Mouse (Mus musculus) kidney, adult 2 months (tissue): ENCODE measurements around the gene Usp49. TPM values are rescaled to one million over a fixed set of nuclear protein-coding genes. Genes with fewer than 3 reads are reported as not detected.

ENCODE experiments used
- DNase-seq: peaks from one replicate; pipeline ENCODE4 v3.0.0; 2021
- H3K27ac ChIP-seq: fragments of 200-500 bp; 2 replicates; pipeline ENCODE4 v1.5.1; 2012; ENCODE audit warnings: low read depth, low read length, control low read depth, inconsistent platforms; ENCODE audit not compliant: insufficient read depth
- H3K27me3 ChIP-seq: fragments of 200-500 bp; replicated peaks from 2 replicates; pipeline ENCODE4 v1.6.1; 2012; ENCODE audit warnings: mild to moderate bottlenecking, moderate library complexity, low read length, inconsistent platforms; ENCODE audit not compliant: control insufficient read depth, insufficient read depth
- H3K36me3 ChIP-seq: fragments of 200-500 bp; 2 replicates; pipeline ENCODE4 v1.6.1; 2012; ENCODE audit warnings: mild to moderate bottlenecking, moderate library complexity, low read length, inconsistent platforms; ENCODE audit not compliant: control insufficient read depth, insufficient read depth
- H3K4me1 ChIP-seq: fragments of 200-500 bp; 2 replicates; pipeline ENCODE4 v1.6.1; 2011; ENCODE audit warnings: low read length; ENCODE audit not compliant: control insufficient read depth, insufficient read depth
- H3K4me3 ChIP-seq: fragments of 200-500 bp; 2 replicates; pipeline ENCODE4 v1.5.1; 2011; ENCODE audit warnings: mild to moderate bottlenecking, low read depth, low read length, control low read depth; ENCODE audit not compliant: insufficient read depth
- CTCF ChIP-seq: fragments of 200-500 bp; conservative IDR thresholded peaks from 2 replicates; pipeline ENCODE4 v1.5.1; 2011; ENCODE audit warnings: low read depth, mild to moderate bottlenecking, control low read depth, low read length, moderate library complexity, mixed read lengths; ENCODE audit not compliant: insufficient read depth, insufficient read length
- POLR2A ChIP-seq: fragments of 200-500 bp; IDR thresholded peaks from one replicate; pipeline ENCODE4 v1.6.1; 2011; ENCODE audit warnings: low read depth, low read length, control low read depth
- WGBS: fragments of 180-500 bp; shearing (Covaris S2); methylation state at CpG from one replicate; pipeline ENCODE4 v1.1.7; 2018; 5-methylcytosine and 5-hydroxymethylcytosine counted together
- polyA plus RNA-seq: library from polyadenylated mRNA; depleted of rRNA; stranded (reverse); fragments of >200 nt; gene quantifications from 2 replicates; pipeline ENCODE4 v1.2.3, GENCODE M21; 2012; rRNA removed

Usp49 gene
- polyA plus RNA-seq, 1 experiment: 5.1 TPM

DNA sequence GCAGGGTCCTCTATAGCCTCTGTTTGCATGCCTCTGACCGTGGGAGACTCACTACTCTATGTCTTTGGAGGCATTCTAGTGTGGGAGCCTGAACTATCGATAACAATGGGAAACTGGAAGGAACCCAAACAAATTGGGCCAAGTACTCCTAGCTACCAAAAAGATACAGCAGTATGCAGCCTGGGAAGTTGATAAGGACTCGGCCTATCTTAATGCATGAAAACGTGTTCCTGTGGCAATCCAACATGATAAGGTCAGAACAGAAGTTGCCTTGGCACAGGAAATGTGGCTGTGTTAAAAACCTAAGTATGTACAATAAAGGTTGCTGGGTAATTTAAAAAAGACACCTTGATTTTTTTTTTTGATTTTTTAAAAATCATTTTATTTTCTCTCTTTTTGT is 90.7 kb downstream of the Usp49 start:
- Histone ChIP-seq H3K4me1 (no peaks in the 10 kb centered on the region), H3K4me3 (no peak overlapping the region), H3K27me3 (no peaks in the 10 kb centered on the region), H3K36me3 (no peaks in the 10 kb centered on the region), H3K27ac (no peak overlapping the region)
- WGBS: 76% methylated on average over 4 of the region's 4 CpGs
- no peak for TF ChIP-seq POLR2A
- no peak for TF ChIP-seq CTCF
- no peak for DNase-seq

DNA sequence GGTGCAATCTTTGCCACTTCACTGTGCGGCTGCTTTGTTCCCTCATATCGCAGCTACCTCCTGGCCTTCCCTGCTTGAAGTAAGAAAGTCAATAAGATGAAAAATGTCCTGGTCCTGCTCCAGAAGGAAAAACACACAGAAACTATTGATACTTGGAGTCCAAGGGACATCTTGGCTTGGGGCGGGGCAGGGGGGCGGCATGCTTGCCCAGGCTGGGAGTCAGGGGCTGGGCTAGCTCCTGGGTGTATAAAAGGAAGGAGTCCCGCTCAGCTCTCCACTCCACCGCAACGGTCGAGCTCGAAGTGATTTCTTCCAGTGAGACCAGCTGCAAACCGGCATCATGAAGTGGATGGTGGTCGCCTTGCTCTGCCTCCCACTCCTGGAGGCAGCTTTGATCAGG is 96.1 kb downstream of the Usp49 start, which contains the start of gene Pgc:
TSS of gene Pgc (plus strand) at position 277 of the 400 bp plus-strand sequence.
- Histone ChIP-seq H3K4me3 (no peak within 1 kb of the TSS), H3K4me1 (no peaks in the 10 kb centered on the region), H3K36me3 (no peaks in the 10 kb centered on the region), H3K27me3 (no peaks in the 10 kb centered on the region), H3K27ac (no peak within 1 kb of the TSS)
- TF ChIP-seq CTCF (no peak), POLR2A (no peak)
- no peak for DNase-seq
- 61% methylated on average over 11 of the region's 11 CpGs for WGBS

DNA sequence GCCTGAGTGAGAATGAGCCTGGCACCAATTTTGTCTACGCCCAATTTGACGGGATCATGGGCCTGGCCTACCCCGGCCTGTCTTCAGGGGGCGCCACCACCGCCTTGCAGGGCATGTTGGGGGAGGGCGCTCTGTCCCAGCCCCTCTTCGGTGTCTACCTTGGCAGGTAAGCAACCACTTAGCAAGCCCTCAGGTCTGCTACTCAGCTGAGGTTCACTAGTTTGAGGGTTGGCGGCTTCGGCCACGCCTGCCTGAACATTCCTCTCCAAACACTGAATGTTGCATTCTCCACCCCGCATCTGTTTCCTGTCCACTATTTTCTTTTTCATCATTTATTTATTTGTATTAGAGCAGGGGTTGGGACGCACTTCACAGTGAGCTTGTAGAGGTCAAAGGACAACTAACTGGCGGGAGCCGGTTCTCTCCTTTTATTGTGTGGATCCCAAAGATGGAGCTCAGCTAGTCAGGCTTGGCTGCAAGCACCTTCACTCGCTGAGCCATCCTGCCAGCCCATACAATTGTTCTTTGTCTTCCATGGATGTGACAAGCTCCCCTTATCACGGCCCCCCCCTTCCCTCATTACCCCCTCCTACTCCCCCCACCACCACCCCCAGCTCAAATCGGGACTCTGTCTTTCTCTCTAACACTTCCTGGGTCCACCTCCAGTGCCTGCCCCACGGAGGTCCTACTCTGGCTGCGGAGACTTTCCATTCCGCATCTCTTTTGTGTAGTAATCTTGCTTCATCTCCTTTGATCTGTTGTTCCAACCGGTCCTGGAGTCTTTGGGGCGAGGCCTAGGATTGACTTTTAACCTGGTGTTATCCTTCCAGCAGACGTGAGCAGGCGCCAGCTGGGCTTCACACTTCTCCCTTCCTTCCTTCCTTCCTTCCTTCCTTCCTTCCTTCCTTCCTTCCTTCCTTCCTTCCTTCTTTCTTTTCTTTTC is 100.4 kb downstream of the Usp49 start:
- H3K27me3 ChIP-seq: no peaks in the 10 kb centered on the region
- no peaks in the 10 kb centered on the region for H3K4me1 ChIP-seq
- 51% methylated on average over 24 of the region's 24 CpGs for WGBS
- H3K36me3 ChIP-seq: no peaks in the 10 kb centered on the region
- no peak overlapping the region for H3K4me3 ChIP-seq
- DNase-seq: no peak
- TF ChIP-seq POLR2A (no peak), CTCF (no peak)
- no peak overlapping the region for H3K27ac ChIP-seq

DNA sequence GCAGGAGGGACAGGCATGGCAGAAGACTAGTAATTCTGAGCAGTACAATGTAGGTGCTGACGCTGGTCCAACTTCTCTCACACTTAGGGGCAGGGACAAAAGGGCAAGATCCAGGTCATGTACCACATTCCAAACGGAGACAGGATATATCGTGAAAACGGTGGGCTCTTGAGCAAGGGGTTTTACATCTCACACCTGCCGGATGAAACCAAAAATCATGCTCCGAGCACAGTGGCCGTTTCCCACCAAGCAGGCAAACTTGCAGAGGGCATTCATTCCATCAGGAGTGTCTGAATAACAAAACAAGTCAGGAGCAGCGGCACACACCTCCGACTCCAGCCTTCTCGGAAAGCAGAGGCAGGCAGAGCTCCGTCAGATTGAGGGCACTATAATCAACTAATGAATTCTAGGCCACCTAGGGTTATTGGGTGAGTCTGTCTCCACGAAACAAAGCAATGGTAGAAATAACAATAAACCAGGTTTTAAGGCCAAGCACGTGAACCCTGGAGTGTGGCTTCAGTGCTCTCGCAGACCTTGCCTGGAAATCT is 105.1 kb downstream of the Usp49 start:
- Histone ChIP-seq H3K27ac (no peak overlapping the region), H3K27me3 (no peaks in the 10 kb centered on the region), H3K36me3 (no peaks in the 10 kb centered on the region), H3K4me1 (0 out of 2 replicates have a peak, but pooled peaks cover 9% of the 10 kb centered on the region), H3K4me3 (no peak overlapping the region)
- 69% methylated on average over 14 of the region's 14 CpGs for WGBS
- TF ChIP-seq CTCF (no peak), POLR2A (no peak)
- no peak for DNase-seq

Other genes with a start within 250 kb of the Usp49 start
- 0.91 and 0.95 TPM in 2 replicates for gene Guca1b, start 245.3 kb upstream of the Usp49 start, polyA plus RNA-seq
- gene Guca1a, start 230.1 kb upstream of the Usp49 start, polyA plus RNA-seq: 0.91 and 1.4 TPM in 2 replicates
- 7.9 and 9.7 TPM in 2 replicates for gene AI661453, start 194.1 kb upstream of the Usp49 start, polyA plus RNA-seq
- 0.09 and 0.23 TPM in 2 replicates for gene 1700001C19Rik, start 193.3 kb upstream of the Usp49 start, polyA plus RNA-seq
- gene Taf8, start 128.4 kb upstream of the Usp49 start, polyA plus RNA-seq: 22.9 and 23.7 TPM in 2 replicates
- 148 and 152 TPM in 2 replicates for gene Ccnd3, start 125.6 kb upstream of the Usp49 start, polyA plus RNA-seq
- 7.9 and 8.3 TPM in 2 replicates for gene Bysl, start 19.2 kb upstream of the Usp49 start, polyA plus RNA-seq
- 22.8 and 25.3 TPM in 2 replicates for gene Med20, start 19.1 kb upstream of the Usp49 start, polyA plus RNA-seq
- gene Gm20517, start 19.1 kb upstream of the Usp49 start, polyA plus RNA-seq: 0.45 and 0.64 TPM in 2 replicates
- gene Tomm6, start 57.7 kb downstream of the Usp49 start, polyA plus RNA-seq: 103 and 153 TPM in 2 replicates
- 28.9 and 39.5 TPM in 2 replicates for gene Frs3, start 58.3 kb downstream of the Usp49 start, polyA plus RNA-seq
- 1.1 and 2.1 TPM in 2 replicates for gene Gm21981, start 63.8 kb downstream of the Usp49 start, polyA plus RNA-seq
- 7.0 and 9.0 TPM in 2 replicates for gene Prickle4, start 64.0 kb downstream of the Usp49 start, polyA plus RNA-seq
- 0.29 and 1.0 TPM in 2 replicates for gene Pgc, start 96.2 kb downstream of the Usp49 start, polyA plus RNA-seq
- gene Tfeb, start 106.3 kb downstream of the Usp49 start, polyA plus RNA-seq: 35.0 and 36.4 TPM in 2 replicates
- gene Mdfi, start 204.0 kb downstream of the Usp49 start, polyA plus RNA-seq: 4.9 and 6.6 TPM in 2 replicates